Mouse (Mus musculus) midbrain, embryonic 11.5 days (tissue): ENCODE data around the gene Plb1. TPM values are rescaled to one million over a fixed set of nuclear protein-coding genes. Genes with fewer than 3 reads are reported as not detected.
A peak's percentile ranks its signal among the peaks of the same experiment; 100 is the strongest.

Experiments used
- ATAC-seq: fragments of 200-750 bp; cut with Nextera tagmentation; 2 replicates; pipeline ENCODE4 v1.8.0; 2017; ENCODE audit warnings: moderate TSS enrichment, moderate library complexity; ENCODE audit not compliant: low FRiP score
- DNase-seq: peaks from one replicate; pipeline ENCODE4 v3.0.0; 2015; ENCODE audit warnings: low spot score; ENCODE audit errors: missing footprints
- H3K27ac ChIP-seq: fragments of 300-500 bp; sonication (generic); 2 replicates; pipeline ENCODE4 v1.5.1; 2014; ENCODE audit warnings: low read depth, low read length
- H3K27me3 ChIP-seq: fragments of 300-500 bp; sonication (generic); 2 replicates; pipeline ENCODE4 v1.6.1; 2014; ENCODE audit warnings: mild to moderate bottlenecking, low read length, moderate library complexity, mixed read lengths; ENCODE audit not compliant: control insufficient read depth, insufficient read depth
- H3K36me3 ChIP-seq: fragments of 300-500 bp; sonication (generic); 2 replicates; pipeline ENCODE4 v1.6.1; 2014; ENCODE audit warnings: mild to moderate bottlenecking, low read length, moderate library complexity, mixed read lengths; ENCODE audit not compliant: control insufficient read depth, insufficient read depth
- H3K4me1 ChIP-seq: fragments of 300-500 bp; sonication (generic); 2 replicates; pipeline ENCODE4 v1.6.1; 2014; ENCODE audit warnings: low read length; ENCODE audit not compliant: control insufficient read depth, insufficient read depth
- H3K4me2 ChIP-seq: fragments of 300-500 bp; sonication (generic); 2 replicates; pipeline ENCODE4 v1.6.1; 2014; ENCODE audit warnings: mild to moderate bottlenecking, moderate library complexity
- H3K4me3 ChIP-seq: fragments of 300-500 bp; sonication (generic); 2 replicates; pipeline ENCODE4 v1.5.1; 2014; ENCODE audit warnings: low read depth, low read length
- H3K9ac ChIP-seq: fragments of 300-500 bp; sonication (generic); 2 replicates; pipeline ENCODE4 v1.6.1; 2014; ENCODE audit warnings: low read length
- H3K9me3 ChIP-seq: fragments of 300-500 bp; sonication (generic); 2 replicates; pipeline ENCODE4 v1.6.1; 2016; ENCODE audit warnings: low read length; ENCODE audit not compliant: control insufficient read depth
- WGBS: fragments of 180-500 bp; shearing (Covaris S2); extraction: QIAGEN DNeasy Blood & Tissue Kit; methylation state at CpG from one replicate; pipeline ENCODE4 v1.1.7; 2014; 5-methylcytosine and 5-hydroxymethylcytosine counted together
- polyA plus RNA-seq: library from polyadenylated mRNA; unstranded; fragments of >200 nt; fragmentation: Nextera tagmentation; extraction: Ambion mirVana; gene quantifications from 2 replicates; pipeline ENCODE4 v1.2.1, GENCODE M21; 2014

Plb1 gene
- polyA plus RNA-seq, 1 experiment from 2014 or later = 0.05 TPM

DNA sequence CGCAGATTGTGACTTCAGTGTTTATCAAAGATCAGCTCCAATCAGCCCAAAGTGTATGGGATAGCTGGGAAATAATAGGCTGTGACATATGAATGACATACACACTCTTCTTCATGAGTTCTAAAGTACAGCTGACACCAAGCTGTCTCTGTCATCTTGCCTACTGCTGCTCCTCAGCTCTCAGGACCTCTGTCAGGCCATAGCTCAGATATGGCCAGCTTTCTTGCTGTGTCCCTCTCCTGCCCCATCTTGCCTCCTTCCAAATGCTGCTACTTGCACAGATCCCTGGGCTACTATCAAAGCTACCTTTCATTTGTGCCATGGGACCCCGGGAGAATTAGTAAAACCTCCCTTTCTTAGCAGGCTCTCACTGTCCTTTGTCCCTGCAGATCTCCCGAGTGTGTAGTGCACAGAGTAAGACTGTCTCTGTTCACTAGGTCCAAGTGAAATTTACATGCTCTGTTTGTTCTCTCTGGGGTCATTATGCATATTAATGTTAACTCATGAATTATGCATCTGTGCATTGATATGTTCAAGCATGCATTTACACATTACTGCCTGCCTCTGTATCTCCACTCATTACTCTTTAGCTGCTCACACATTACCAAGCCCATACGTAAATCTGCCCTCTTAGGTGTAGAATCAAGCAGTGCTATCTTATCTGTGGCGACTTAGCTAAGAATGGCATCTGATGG is 45.6 kb downstream of the Plb1 start:
- 58% methylated on average over 5 of the region's 5 CpGs for WGBS
- no peak for DNase-seq

DNA sequence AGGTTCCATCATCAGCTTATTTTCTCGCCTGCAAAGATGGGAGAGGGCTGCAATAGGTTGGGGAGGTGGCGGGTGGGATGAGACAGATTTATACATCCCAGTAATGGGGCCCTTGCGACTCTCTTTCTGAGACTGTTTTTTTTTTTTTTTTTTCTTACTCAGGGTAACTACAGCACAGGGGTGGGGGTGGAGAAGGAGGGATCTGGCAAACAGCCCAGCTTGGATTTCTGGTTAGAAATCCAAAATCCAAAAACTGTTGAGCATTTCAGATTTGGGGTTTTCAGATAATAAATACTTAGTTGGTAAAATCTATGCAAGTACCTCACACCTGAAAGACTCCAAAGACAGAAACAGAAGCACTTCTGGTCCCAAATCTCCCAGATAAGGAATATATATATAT is 47.6 kb downstream of the Plb1 start:
- Histone ChIP-seq H3K4me3 (no peak overlapping the region), H3K4me1 (peaks cover 3% of the 10 kb centered on the region), H3K27ac (no peak overlapping the region), H3K4me2 (no peak overlapping the region), H3K36me3 (no peaks in the 10 kb centered on the region), H3K9me3 (no peaks in the 10 kb centered on the region), H3K9ac (no peak overlapping the region), H3K27me3 (no peaks in the 10 kb centered on the region)
- WGBS = 90% methylated on average over 3 of the region's 3 CpGs
- ATAC-seq (no peak), DNase-seq (no peak)

More for the DNA sequence above, 45.6 kb downstream of the Plb1 start:
- Histone ChIP-seq H3K4me3 (no peak overlapping the region), H3K27me3 (no peaks in the 10 kb centered on the region), H3K27ac (peak overlapping the region; percentile 60), H3K4me2 (no peak overlapping the region), H3K9ac (peak overlapping the region; percentile 30; the same call in 1 of the 2 replicates), H3K4me1 (peaks cover 3% of the 10 kb centered on the region), H3K9me3 (no peaks in the 10 kb centered on the region), H3K36me3 (no peaks in the 10 kb centered on the region)
- peak; percentile 71 for ATAC-seq

DNA sequence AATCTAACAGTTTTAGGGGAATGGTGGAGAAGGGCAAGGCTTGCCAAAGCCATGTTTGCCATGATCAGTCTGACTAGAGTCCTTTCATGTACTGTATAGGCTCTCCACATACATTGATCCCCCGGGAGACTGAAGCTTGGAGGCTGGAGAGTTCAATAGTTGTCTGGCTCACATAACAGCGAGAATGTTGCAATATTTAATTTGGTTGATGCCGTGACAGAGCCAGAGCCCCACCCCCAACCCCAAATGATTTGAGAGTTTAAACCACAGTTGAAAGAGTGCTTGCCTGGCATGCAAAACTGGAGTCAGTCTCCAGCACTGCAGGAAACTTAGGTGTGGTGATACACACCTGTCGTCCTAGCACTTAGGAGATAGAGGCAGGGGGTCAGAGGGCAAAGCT is 49.8 kb downstream of the Plb1 start:
- no peak overlapping the region for H3K4me3 ChIP-seq
- no peak for ATAC-seq

DNA sequence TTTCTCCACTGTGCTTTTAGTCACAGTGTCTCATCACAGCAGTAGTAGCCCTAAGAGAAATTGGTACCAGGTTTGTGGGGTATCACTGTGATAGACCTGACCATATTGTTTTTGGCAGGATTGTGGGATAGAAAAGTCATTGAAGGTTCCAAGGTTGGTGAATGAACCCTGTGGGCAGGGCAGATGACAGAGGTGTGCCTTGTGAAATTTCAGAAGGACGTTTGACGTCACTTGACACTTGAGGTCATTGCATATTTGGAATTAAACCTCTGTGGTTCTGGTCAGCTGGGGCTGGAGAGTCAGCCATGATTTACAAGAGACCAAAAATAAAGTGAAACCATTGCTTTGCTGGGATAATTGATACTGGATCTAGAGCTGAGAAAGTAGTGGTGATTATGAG is 50.9 kb downstream of the Plb1 start:
- Histone ChIP-seq H3K27ac (no peak overlapping the region), H3K4me2 (no peak overlapping the region), H3K36me3 (no peaks in the 10 kb centered on the region), H3K27me3 (no peaks in the 10 kb centered on the region), H3K9me3 (no peaks in the 10 kb centered on the region), H3K9ac (no peak overlapping the region), H3K4me1 (peaks cover 6% of the 10 kb centered on the region), H3K4me3 (no peak overlapping the region)
- ATAC-seq = no peak
- no peak for DNase-seq
- WGBS = 89% methylated on average over 2 of the region's 2 CpGs

More for the DNA sequence above, 49.8 kb downstream of the Plb1 start:
- no peaks in the 10 kb centered on the region for H3K9me3 ChIP-seq
- H3K4me1 ChIP-seq = peaks cover 3% of the 10 kb centered on the region
- no peaks in the 10 kb centered on the region for H3K27me3 ChIP-seq
- DNase-seq = no peak
- no peaks in the 10 kb centered on the region for H3K36me3 ChIP-seq
- H3K4me2 ChIP-seq = no peak overlapping the region
- WGBS = 74% methylated on average over 4 of the region's 4 CpGs
- H3K27ac ChIP-seq = no peak overlapping the region
- H3K9ac ChIP-seq = no peak overlapping the region

DNA sequence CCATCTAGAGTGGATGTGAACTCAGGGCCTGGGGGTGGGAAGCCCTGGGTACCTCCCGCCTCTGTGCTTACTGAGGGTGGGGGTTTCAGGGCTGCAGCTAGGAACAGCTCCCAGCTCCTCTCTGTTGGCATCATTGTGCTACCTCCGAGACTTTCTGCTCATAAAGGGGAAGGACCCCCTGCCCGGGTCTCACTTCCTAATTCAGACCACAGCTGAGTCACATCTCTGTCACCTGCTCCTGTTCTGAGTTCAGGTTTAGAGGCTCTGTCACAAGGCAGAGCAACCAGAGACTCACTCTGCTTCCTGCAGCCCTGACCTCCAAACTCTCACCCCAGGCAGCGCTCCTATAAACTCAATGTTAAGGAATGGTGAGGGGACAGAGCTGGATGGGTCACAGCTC is 53.8 kb downstream of the Plb1 start:
- WGBS = 74% methylated on average over 4 of the region's 4 CpGs
- Histone ChIP-seq H3K4me2 (no peak overlapping the region), H3K27me3 (no peaks in the 10 kb centered on the region), H3K36me3 (no peaks in the 10 kb centered on the region), H3K9ac (no peak overlapping the region), H3K4me3 (no peak overlapping the region), H3K4me1 (peaks cover 6% of the 10 kb centered on the region), H3K27ac (no peak overlapping the region), H3K9me3 (no peaks in the 10 kb centered on the region)
- ATAC-seq (no peak), DNase-seq (no peak)

DNA sequence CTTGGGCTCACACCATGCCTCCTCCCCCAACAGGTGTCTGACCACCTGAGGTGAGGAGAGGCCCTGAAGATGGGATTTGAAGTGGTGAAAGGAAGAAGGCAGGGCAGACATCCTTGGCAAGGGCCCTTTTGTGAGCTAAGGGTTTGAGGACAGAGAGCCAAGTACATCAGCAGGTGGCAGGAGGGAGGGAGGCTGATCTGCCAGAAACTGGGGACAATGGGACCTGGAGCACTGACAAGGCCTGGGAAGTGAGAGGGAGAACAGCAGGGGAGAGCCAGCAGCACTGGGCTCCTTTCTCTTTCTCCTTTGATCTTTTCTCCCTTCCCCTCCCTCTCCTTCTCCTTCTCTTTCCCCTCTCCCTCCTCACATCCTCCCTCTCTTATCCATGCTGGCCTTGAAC is 55.5 kb downstream of the Plb1 start:
- no peaks in the 10 kb centered on the region for H3K27me3 ChIP-seq
- ATAC-seq (no peak), DNase-seq (no peak)
- no peak overlapping the region for H3K27ac ChIP-seq
- no peaks in the 10 kb centered on the region for H3K9me3 ChIP-seq
- H3K36me3 ChIP-seq = no peaks in the 10 kb centered on the region
- no peak overlapping the region for H3K4me3 ChIP-seq
- H3K4me2 ChIP-seq = no peak overlapping the region
- no peak overlapping the region for H3K9ac ChIP-seq
- H3K4me1 ChIP-seq = peaks cover 6% of the 10 kb centered on the region; the same call in 1 of the 2 replicates

DNA sequence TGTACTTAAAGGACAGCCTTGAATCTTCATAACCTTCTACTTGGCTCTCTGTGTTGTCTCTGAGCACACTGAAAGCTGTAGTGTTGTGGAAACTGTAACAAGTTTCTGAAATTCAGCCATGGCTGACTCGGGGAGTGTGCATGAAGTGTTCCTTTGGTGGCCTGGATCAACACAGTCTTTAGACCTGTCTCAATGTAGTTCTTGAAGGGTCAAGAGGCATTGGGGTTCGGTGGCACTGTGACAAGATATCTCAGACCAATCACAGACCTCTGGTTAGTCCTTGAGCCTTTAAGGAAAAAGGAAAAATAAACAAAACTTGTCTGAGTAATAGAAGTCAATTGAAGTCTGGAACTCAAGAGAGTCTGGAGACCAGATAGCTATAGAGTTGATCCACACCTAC is 58.8 kb downstream of the Plb1 start:
- peaks cover 6% of the 10 kb centered on the region; the same call in 1 of the 2 replicates for H3K4me1 ChIP-seq
- no peaks in the 10 kb centered on the region for H3K9me3 ChIP-seq
- H3K4me3 ChIP-seq = no peak overlapping the region
- H3K9ac ChIP-seq = no peak overlapping the region
- no peaks in the 10 kb centered on the region for H3K36me3 ChIP-seq
- H3K27me3 ChIP-seq = no peaks in the 10 kb centered on the region
- WGBS = 86% methylated on average over 2 of the region's 2 CpGs
- ATAC-seq (no peak), DNase-seq (no peak)
- H3K27ac ChIP-seq = no peak overlapping the region
- no peak overlapping the region for H3K4me2 ChIP-seq

DNA sequence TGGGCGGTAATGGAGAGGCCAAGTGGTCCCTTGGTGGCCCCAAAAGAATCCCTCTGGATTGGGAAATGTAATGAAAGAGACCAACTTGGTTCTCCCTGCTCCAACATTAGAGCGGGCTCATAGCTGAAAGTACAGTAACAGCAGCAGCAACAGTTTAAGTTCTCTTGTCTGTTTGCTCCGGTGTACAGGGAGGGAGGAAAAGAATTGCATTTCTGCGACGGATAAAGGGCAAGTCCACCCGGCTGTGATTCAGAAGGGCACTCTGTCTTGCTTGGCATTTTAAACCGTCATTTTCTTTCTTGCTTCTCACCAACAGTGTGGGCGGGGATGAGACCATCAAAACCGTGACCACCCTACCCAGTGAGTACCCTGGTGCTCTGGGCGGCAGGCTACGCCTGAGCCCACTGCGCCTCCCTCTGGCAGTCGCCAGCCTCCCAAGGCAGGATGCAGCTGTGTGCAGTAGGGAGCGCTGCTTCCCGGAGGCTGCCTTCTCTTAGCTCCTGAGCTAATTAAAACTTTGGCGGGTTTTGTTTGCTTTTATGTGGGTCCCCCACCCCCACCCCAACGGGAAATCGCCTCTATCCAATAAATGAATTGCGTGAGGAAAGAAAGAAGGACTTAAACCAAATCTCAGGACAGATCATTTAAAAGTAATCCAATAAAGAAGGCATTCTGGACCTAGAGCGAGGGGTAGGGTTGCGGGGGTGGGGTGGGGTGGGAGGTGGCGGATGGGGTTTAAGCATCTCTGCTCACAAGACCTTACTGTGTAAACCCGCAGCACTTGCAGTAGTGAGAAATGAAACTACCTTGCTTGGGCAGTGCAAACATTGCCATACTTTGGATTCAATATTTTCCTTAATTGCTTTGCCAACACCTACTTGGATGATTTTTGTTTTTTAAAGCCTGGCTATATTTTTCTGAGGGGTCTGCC is 70.7 kb downstream of the Plb1 start:
- H3K36me3 ChIP-seq = no peaks in the 10 kb centered on the region
- H3K4me3 ChIP-seq = peak overlapping the region; percentile 1; the same call in 1 of the 2 replicates
- H3K4me1 ChIP-seq = no peaks in the 10 kb centered on the region; the same call in 1 of the 2 replicates
- H3K9ac ChIP-seq = 0 out of 2 replicates have a peak overlapping the region, but pooled peaks have one; percentile 26
- H3K9me3 ChIP-seq = no peaks in the 10 kb centered on the region
- ATAC-seq (peak; percentile 87), DNase-seq (peak; percentile 93)
- 9% methylated on average over 23 of the region's 23 CpGs for WGBS
- H3K27me3 ChIP-seq = no peaks in the 10 kb centered on the region
- no peak overlapping the region for H3K27ac ChIP-seq
- H3K4me2 ChIP-seq = peak overlapping the region; percentile 32

DNA sequence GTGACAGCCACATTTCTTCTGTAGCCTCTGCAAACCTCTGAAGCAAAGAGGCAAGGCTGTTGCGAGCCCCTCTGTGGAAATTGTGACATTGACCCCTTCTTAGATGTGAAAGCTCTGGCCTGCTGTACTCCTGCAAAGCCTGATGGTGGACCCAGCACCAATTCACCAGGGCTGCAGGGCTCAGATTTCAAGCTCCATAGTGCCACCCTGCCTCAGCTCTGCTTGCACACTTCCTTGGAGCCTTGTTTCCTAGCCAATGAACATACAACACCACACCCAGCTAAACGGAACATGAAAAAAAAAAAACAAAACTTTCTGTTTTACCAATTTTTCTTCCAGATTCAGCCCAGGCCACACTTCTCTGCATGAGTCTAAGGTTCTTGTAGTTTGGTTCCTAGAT is 74.6 kb downstream of the Plb1 start:
- Histone ChIP-seq H3K9me3 (no peaks in the 10 kb centered on the region), H3K4me1 (no peaks in the 10 kb centered on the region; the same call in 1 of the 2 replicates), H3K27me3 (no peaks in the 10 kb centered on the region), H3K4me3 (no peak overlapping the region), H3K4me2 (no peak overlapping the region), H3K27ac (no peak overlapping the region), H3K9ac (no peak overlapping the region), H3K36me3 (no peaks in the 10 kb centered on the region)
- no peak for DNase-seq
- no peak for ATAC-seq
- WGBS = 74% methylated on average over 2 of the region's 2 CpGs
